Mouse (Mus musculus) lung, embryonic 14.5 days (tissue): Measurements from ENCODE around the gene Vav1. TPM values are rescaled to one million over a fixed set of nuclear protein-coding genes. Genes with fewer than 3 reads are reported as not detected.
"Not testable (repeated sequence)": the region's sequence is repeated elsewhere in the genome, so short reads cannot be mapped to it uniquely, and the experiment has no call there.

ENCODE experiments used
- ATAC-seq: fragments of 200-750 bp; cut with Nextera tagmentation; 2 replicates; pipeline ENCODE4 v1.8.0; 2017; ENCODE audit warnings: mild to moderate bottlenecking, moderate TSS enrichment, moderate library complexity; ENCODE audit not compliant: insufficient read depth
- DNase-seq: peaks from one replicate; pipeline ENCODE4 v3.0.0-alpha.2; 2015
- H3K27ac ChIP-seq: fragments of 300-500 bp; sonication (generic); 2 replicates; pipeline ENCODE4 v1.5.1; 2014; ENCODE audit warnings: low read depth, mild to moderate bottlenecking, moderate library complexity
- H3K27me3 ChIP-seq: fragments of 300-500 bp; sonication (generic); 2 replicates; pipeline ENCODE4 v1.6.1; 2014; ENCODE audit warnings: low read length, control low read depth; ENCODE audit not compliant: insufficient read depth
- H3K36me3 ChIP-seq: fragments of 300-500 bp; sonication (generic); 2 replicates; pipeline ENCODE4 v1.6.1; 2014; ENCODE audit warnings: control low read depth; ENCODE audit not compliant: insufficient read depth
- H3K4me1 ChIP-seq: fragments of 300-500 bp; sonication (generic); 2 replicates; pipeline ENCODE4 v1.6.1; 2014; ENCODE audit warnings: antibody characterized with exemption, control low read depth; ENCODE audit not compliant: insufficient read depth
- H3K4me2 ChIP-seq: fragments of 300-500 bp; sonication (generic); 2 replicates; pipeline ENCODE4 v1.6.1; 2014; ENCODE audit warnings: mild to moderate bottlenecking
- H3K4me3 ChIP-seq: fragments of 300-500 bp; sonication (generic); 2 replicates; pipeline ENCODE4 v1.5.1; 2014; ENCODE audit warnings: low read depth, low read length
- H3K9ac ChIP-seq: fragments of 300-500 bp; sonication (generic); 2 replicates; pipeline ENCODE4 v1.6.1; 2014
- H3K9me3 ChIP-seq: fragments of 300-500 bp; sonication (generic); 2 replicates; pipeline ENCODE4 v1.6.1; 2016; ENCODE audit warnings: low read depth, low read length, control low read depth
- CTCF ChIP-seq: IDR thresholded peaks from 2 replicates; pipeline ENCODE4 v1.5.1; 2016; ENCODE audit warnings: antibody characterized with exemption, low read depth
- WGBS: fragments of 180-500 bp; shearing (Covaris S2); extraction: QIAGEN DNeasy Blood & Tissue Kit; methylation state at CpG from one replicate; pipeline ENCODE4 v1.1.7; 2014; 5-methylcytosine and 5-hydroxymethylcytosine counted together
- polyA plus RNA-seq: library from polyadenylated mRNA; unstranded; fragments of >200 nt; fragmentation: Nextera tagmentation; extraction: Ambion mirVana; gene quantifications from 2 replicates; pipeline ENCODE4 v1.2.1, GENCODE M21; 2014

Gene Vav1
- polyA plus RNA-seq, 1 experiment from 2014 or later: 2.7 TPM

GRCm38 (mm10) chr17:57328944-57329343 lies 50.0 kb downstream of the Vav1 start:
- Histone ChIP-seq H3K4me2 (no peak overlapping the region), H3K27me3 (no peaks in the 10 kb centered on the region), H3K36me3 (no peaks in the 10 kb centered on the region), H3K4me3 (no peak overlapping the region), H3K9me3 (no peaks in the 10 kb centered on the region), H3K4me1 (no peaks in the 10 kb centered on the region), H3K9ac (no peak overlapping the region), H3K27ac (no peak overlapping the region)
- TF ChIP-seq CTCF: no peak
- WGBS: 29% methylated on average over 6 of the region's 6 CpGs
- ATAC-seq (peak; percentile 59; the same call in 1 of the 2 replicates), DNase-seq (peak; percentile 68)

DNA sequence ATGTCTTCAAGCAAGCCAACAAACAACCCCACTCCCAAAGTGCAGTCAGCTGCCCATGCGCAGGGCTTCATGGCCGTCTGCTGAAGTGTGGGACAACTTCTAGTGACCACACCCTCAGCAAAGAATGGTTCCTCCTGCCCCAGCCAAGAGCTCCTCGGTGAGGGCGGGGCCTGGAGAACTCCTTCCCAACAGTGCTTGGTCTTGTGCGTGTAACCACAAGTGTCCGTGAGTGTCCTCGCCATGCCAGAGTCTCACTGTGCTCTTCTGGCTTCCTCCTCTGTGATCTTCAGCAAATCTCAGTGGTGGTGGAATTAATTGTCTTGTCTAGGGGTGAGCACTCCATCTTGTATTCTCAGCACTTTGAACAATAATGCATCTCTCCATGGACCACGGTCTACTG lies 52.1 kb downstream of the Vav1 start:
- H3K27me3 ChIP-seq: no peaks in the 10 kb centered on the region
- no peaks in the 10 kb centered on the region for H3K4me1 ChIP-seq
- WGBS: 90% methylated on average over 8 of the region's 8 CpGs
- H3K9me3 ChIP-seq: no peaks in the 10 kb centered on the region
- H3K4me3 ChIP-seq: no peak overlapping the region
- no peak overlapping the region for H3K27ac ChIP-seq
- TF ChIP-seq CTCF: no peak
- ATAC-seq (no peak), DNase-seq (no peak)
- no peak overlapping the region for H3K4me2 ChIP-seq
- no peak overlapping the region for H3K9ac ChIP-seq
- H3K36me3 ChIP-seq: no peaks in the 10 kb centered on the region

DNA sequence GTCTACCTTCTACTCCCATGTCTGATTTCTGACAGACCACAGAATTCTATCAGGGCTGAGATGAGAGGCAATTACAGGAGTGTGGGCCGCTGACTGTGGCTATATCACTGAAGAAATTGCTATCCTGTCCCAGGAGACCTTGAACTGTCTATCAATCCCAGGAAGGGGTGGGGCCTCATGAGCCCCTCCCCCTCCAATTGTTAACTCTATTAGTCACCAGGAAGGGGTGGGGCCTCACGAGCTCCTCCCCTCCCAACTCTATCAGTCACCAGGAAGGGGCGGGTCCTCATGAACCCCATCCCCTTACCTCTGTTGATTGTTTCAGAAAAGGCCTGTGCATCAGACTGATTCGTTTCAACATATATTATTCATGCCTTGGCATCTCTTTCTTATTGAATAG lies 53.3 kb downstream of the Vav1 start:
- Histone ChIP-seq H3K9ac (no peak overlapping the region), H3K4me1 (no peaks in the 10 kb centered on the region), H3K27ac (no peak overlapping the region), H3K36me3 (no peaks in the 10 kb centered on the region), H3K27me3 (no peaks in the 10 kb centered on the region), H3K4me3 (no peak overlapping the region), H3K9me3 (no peaks in the 10 kb centered on the region), H3K4me2 (no peak overlapping the region)
- DNase-seq: peak; percentile 4
- no peak for TF ChIP-seq CTCF
- 77% methylated on average over 4 of the region's 4 CpGs for WGBS
- no peak for ATAC-seq

DNA sequence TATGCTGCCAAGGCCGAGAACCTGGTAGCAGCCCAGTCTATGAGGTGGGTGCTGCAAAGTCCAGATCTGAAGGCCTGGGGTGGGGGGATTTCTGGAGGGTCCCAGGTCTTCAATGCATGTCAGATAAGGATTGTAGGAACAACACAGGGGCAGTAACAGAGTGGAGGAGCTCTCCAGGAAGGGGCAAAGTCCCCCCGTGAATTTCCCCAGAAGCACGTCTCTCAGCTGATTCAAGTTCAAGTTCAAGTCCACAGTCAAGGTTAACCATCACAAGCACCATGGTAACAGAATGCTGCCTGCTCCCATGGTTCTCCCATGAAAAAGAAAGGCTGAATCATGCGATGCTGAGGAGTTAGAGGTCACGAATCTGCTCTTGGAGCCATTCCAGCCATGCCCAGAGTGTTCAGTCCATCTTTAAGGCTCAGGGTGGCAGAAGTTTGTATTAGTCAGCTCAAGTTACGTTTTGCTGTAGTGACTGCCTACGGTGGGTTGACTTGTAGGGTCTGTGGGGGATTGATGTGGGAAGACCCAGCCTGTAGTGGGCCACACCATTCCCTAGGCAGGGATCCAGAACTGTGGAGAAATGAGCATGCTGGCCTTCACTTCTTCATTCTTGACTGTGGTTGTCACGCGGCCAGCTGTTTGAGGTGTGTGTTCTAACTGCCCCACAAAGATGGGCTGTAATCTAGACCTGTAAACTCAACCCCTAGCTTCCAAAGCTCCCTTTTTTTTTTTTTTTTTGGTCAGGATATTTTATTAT lies 55.3 kb downstream of the Vav1 start:
- Histone ChIP-seq H3K4me2 (no peak overlapping the region), H3K9me3 (no peaks in the 10 kb centered on the region), H3K27me3 (no peaks in the 10 kb centered on the region), H3K36me3 (no peaks in the 10 kb centered on the region), H3K27ac (no peak overlapping the region), H3K9ac (no peak overlapping the region), H3K4me1 (no peaks in the 10 kb centered on the region), H3K4me3 (no peak overlapping the region)
- TF ChIP-seq CTCF: no peak
- DNase-seq: no peak
- 57% methylated on average over 9 of the region's 9 CpGs for WGBS
- ATAC-seq: 0 out of 2 replicates have a peak, but pooled peaks have one; percentile 6

- peak; percentile 96 for TF ChIP-seq CTCF
- Histone ChIP-seq H3K4me2 (no peak overlapping the region), H3K27me3 (no peaks in the 10 kb centered on the region), H3K27ac (no peak overlapping the region), H3K4me3 (no peak overlapping the region), H3K9ac (no peak overlapping the region), H3K4me1 (no peaks in the 10 kb centered on the region), H3K9me3 (no peaks in the 10 kb centered on the region), H3K36me3 (no peaks in the 10 kb centered on the region)
- 5% methylated on average over 16 of the region's 16 CpGs for whole genome bisulfite sequencing
- peak; percentile 91 for DNase-seq
- peak; percentile 57 for ATAC-seq
These were observed 55.9 kb downstream of the Vav1 start for GRCm38 (mm10) chr17:57334761-57335150.

GRCm38 (mm10) chr17:57335194-57335593 lies 56.3 kb downstream of the Vav1 start:
- DNase-seq, H3K4me3 ChIP-seq, H3K9me3 ChIP-seq, H3K9ac ChIP-seq, H3K4me2 ChIP-seq, H3K4me1 ChIP-seq, H3K27ac ChIP-seq, H3K36me3 ChIP-seq, H3K27me3 ChIP-seq: not testable (repeated sequence)
- 65% methylated on average over 9 of the region's 9 CpGs for WGBS
- peak; percentile 4; the same call in 1 of the 2 replicates for ATAC-seq

DNA sequence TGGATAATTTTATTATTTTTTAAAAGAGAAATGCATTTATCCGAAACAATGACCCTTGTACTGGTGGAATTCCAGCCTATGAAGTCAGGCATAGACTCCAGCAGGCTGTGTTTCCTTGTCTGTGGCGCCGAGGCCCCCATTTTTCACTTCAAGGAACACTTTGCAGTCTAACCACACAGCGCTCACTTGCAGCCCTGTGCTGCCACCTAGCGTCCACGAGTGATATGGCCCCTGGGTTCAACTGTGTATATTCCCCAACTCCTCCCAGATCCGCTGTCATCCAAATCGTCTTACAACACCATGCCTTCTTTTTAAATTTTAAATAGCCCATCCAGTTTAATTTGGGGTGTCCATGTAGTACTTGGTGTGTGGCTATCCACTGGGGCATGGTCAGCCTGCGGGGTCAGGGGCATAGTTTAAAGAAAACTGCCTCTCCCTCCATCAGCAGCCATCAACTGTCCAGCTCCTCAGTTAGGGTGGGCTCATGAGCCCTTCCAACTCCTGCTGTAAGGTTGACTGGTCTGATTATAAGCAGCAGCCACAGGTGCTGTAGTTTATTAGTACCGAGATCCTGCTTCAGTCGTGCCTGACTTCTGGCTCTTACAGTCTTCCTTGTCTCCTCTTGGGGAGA lies 56.9 kb downstream of the Vav1 start:
- peak; percentile 84 for ATAC-seq
- WGBS: 8% methylated on average over 11 of the region's 11 CpGs
- no peaks in the 10 kb centered on the region for H3K36me3 ChIP-seq
- DNase-seq: peak; percentile 97
- H3K4me1 ChIP-seq: no peaks in the 10 kb centered on the region
- no peak overlapping the region for H3K4me3 ChIP-seq
- H3K9ac ChIP-seq: no peak overlapping the region
- H3K4me2 ChIP-seq: no peak overlapping the region
- H3K9me3 ChIP-seq: no peaks in the 10 kb centered on the region
- no peak overlapping the region for H3K27ac ChIP-seq
- TF ChIP-seq CTCF: peak; percentile 98
- H3K27me3 ChIP-seq: no peaks in the 10 kb centered on the region
